Mouse (Mus musculus) spleen, adult 2 months (tissue): Measurements from ENCODE around the gene Gm9936.
A peak's percentile ranks its signal among the peaks of the same experiment; 100 is the strongest.

Experiments
- CTCF ChIP-seq: fragments of 200-500 bp; IDR thresholded peaks from 2 replicates; pipeline ENCODE4 v1.5.1; 2011; ENCODE audit warnings: mild to moderate bottlenecking, inconsistent platforms; ENCODE audit not compliant: insufficient read depth, insufficient read length, insufficient replicate concordance; ENCODE audit errors: extremely low read depth
- POLR2A ChIP-seq: fragments of 200-500 bp; IDR thresholded peaks from 2 replicates; pipeline ENCODE4 v1.6.1; 2011; ENCODE audit warnings: low read depth, low read length, inconsistent platforms

DNA sequence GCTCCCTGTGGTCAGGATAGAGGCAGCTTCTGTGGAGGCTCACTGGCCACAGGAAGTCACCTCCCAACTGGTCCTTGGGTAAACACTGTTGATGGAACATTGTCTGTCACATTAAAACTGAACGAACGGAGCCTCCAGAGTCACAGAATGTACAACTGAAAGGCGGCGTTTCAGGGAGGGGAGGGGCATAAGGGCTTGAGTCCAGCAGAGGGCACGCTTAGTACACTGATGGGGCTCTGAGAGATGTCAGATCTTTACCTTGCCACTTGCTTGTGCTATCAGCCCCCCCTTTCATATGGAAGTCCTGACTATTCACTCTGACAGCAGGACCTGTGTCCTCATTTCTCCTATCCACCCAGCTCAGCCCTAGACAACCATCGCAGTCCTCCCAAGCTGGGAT, 17.4 kb upstream of the Gm9936 start:
- TF ChIP-seq POLR2A (no peak), CTCF (peak; percentile 58; the same call in 1 of the 2 replicates)
